Mouse (Mus musculus) stomach, embryonic 16.5 days (tissue): ENCODE data around the gene Wdr93. TPM values are rescaled to one million over a fixed set of nuclear protein-coding genes. Genes with fewer than 3 reads are reported as not detected.

Experiments
- ATAC-seq: fragments of 200-750 bp; cut with Nextera tagmentation; 2 replicates; pipeline ENCODE4 v1.8.0; 2017; ENCODE audit warnings: moderate number of reproducible peaks, moderate TSS enrichment; ENCODE audit not compliant: insufficient read depth, low FRiP score
- H3K27ac ChIP-seq: fragments of 300-500 bp; sonication (generic); 2 replicates; pipeline ENCODE4 v1.5.1; 2014; ENCODE audit warnings: low read length
- H3K27me3 ChIP-seq: fragments of 300-500 bp; sonication (generic); 2 replicates; pipeline ENCODE4 v1.6.1; 2014; ENCODE audit warnings: low read length, control low read depth, mixed read lengths; ENCODE audit not compliant: control insufficient read depth, insufficient read depth
- H3K36me3 ChIP-seq: fragments of 300-500 bp; sonication (generic); 2 replicates; pipeline ENCODE4 v1.6.1; 2014; ENCODE audit warnings: low read length; ENCODE audit not compliant: control insufficient read depth, insufficient read depth
- H3K4me1 ChIP-seq: fragments of 300-500 bp; sonication (generic); 2 replicates; pipeline ENCODE4 v1.6.1; 2014; ENCODE audit warnings: low read length, control low read depth, mixed read lengths; ENCODE audit not compliant: control insufficient read depth, insufficient read depth
- H3K4me2 ChIP-seq: fragments of 300-500 bp; sonication (generic); 2 replicates; pipeline ENCODE4 v1.6.1; 2014; ENCODE audit warnings: low read depth, low read length, mixed read lengths
- H3K4me3 ChIP-seq: fragments of 300-500 bp; sonication (generic); replicated peaks from 2 replicates; pipeline ENCODE4 v1.5.1; 2014; ENCODE audit warnings: mild to moderate bottlenecking, low read length
- H3K9ac ChIP-seq: fragments of 300-500 bp; sonication (generic); 2 replicates; pipeline ENCODE4 v1.6.1; 2014; ENCODE audit warnings: low read length
- H3K9me3 ChIP-seq: fragments of 300-500 bp; sonication (generic); replicated peaks from 2 replicates; pipeline ENCODE4 v1.6.1; 2016; ENCODE audit warnings: low read length, control low read depth; ENCODE audit not compliant: control insufficient read depth
- whole genome bisulfite sequencing: fragments of 180-500 bp; shearing (Covaris S2); extraction: QIAGEN DNeasy Blood & Tissue Kit; methylation state at CpG from one replicate; pipeline ENCODE4 v1.1.7; 2014; 5-methylcytosine and 5-hydroxymethylcytosine counted together
- polyA plus RNA-seq: library from polyadenylated mRNA; unstranded; fragments of >200 nt; fragmentation: Nextera tagmentation; extraction: Ambion mirVana; gene quantifications from 2 replicates; pipeline ENCODE4 v1.2.1, GENCODE M21; 2015

Gene Wdr93
- polyA plus RNA-seq, 1 experiment from 2014 or later: 0.25 TPM

DNA sequence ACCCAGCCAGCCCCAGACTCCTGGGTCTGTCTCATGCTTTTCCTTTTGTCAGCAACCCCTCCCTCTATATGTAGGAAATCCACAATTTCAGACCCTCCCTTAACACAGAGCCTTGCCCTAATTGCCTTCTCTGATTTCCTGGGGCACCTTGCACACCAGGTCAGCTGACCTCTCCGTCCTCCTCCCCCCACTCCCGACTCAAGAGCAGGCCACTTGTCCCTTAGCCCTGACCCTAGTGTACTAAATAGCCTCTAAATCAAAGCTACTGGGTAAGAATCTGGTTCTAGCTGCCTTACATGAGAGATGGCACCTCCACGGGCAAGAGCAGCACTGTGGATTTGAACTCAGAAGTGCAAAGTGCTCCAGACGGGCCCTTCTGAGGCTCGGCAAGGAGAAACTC lies 59.1 kb downstream of the Wdr93 start:
- no peak overlapping the region for H3K4me2 ChIP-seq
- no peak for ATAC-seq
- no peaks in the 10 kb centered on the region for H3K27me3 ChIP-seq
- H3K9me3 ChIP-seq: no peaks in the 10 kb centered on the region
- no peak overlapping the region for H3K4me3 ChIP-seq
- H3K36me3 ChIP-seq: no peaks in the 10 kb centered on the region
- H3K4me1 ChIP-seq: no peaks in the 10 kb centered on the region
- no peak overlapping the region for H3K27ac ChIP-seq
- no peak overlapping the region for H3K9ac ChIP-seq
- WGBS: 55% methylated on average over 5 of the region's 5 CpGs

- no peaks in the 10 kb centered on the region for H3K36me3 ChIP-seq
- WGBS: 34% methylated on average over 2 of the region's 2 CpGs
- 0 out of 2 replicates have a peak overlapping the region, but pooled peaks have one; percentile 24 for H3K27ac ChIP-seq
- H3K4me1 ChIP-seq: no peaks in the 10 kb centered on the region
- H3K4me3 ChIP-seq: no peak overlapping the region
- ATAC-seq: no peak
- no peak overlapping the region for H3K9ac ChIP-seq
- H3K9me3 ChIP-seq: no peaks in the 10 kb centered on the region
- no peaks in the 10 kb centered on the region for H3K27me3 ChIP-seq
- no peak overlapping the region for H3K4me2 ChIP-seq
Measured at GRCm38 (mm10) chr7:79803887-79804286, 60.9 kb downstream of the Wdr93 start.

DNA sequence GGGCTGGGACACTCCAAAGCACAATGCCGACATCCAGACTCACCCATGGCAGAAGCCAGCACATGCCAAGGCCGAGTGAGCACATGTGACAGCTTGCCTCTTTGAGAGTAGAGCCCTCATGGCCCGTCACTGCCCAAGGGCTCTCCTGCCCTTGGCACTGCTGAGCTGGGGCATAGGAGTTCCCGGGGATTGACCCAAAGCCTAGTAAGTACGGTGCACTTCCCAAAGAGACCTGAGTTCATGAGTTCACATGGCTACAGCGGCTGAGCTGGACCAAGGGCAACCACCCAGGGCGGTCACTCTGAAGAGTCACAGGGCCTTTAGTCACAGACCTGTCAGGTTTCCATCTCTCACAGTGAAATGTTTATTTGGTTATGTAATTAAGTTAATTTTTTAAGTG lies 65.6 kb downstream of the Wdr93 start:
- 76% methylated on average over 7 of the region's 7 CpGs for whole genome bisulfite sequencing
- H3K4me3 ChIP-seq: no peak overlapping the region
- no peak for ATAC-seq
- no peak overlapping the region for H3K4me2 ChIP-seq
- no peaks in the 10 kb centered on the region for H3K36me3 ChIP-seq
- H3K27ac ChIP-seq: no peak overlapping the region
- peaks cover 12% of the 10 kb centered on the region for H3K27me3 ChIP-seq
- no peaks in the 10 kb centered on the region for H3K9me3 ChIP-seq
- H3K9ac ChIP-seq: no peak overlapping the region
- peaks cover 7% of the 10 kb centered on the region; the same call in 1 of the 2 replicates for H3K4me1 ChIP-seq

DNA sequence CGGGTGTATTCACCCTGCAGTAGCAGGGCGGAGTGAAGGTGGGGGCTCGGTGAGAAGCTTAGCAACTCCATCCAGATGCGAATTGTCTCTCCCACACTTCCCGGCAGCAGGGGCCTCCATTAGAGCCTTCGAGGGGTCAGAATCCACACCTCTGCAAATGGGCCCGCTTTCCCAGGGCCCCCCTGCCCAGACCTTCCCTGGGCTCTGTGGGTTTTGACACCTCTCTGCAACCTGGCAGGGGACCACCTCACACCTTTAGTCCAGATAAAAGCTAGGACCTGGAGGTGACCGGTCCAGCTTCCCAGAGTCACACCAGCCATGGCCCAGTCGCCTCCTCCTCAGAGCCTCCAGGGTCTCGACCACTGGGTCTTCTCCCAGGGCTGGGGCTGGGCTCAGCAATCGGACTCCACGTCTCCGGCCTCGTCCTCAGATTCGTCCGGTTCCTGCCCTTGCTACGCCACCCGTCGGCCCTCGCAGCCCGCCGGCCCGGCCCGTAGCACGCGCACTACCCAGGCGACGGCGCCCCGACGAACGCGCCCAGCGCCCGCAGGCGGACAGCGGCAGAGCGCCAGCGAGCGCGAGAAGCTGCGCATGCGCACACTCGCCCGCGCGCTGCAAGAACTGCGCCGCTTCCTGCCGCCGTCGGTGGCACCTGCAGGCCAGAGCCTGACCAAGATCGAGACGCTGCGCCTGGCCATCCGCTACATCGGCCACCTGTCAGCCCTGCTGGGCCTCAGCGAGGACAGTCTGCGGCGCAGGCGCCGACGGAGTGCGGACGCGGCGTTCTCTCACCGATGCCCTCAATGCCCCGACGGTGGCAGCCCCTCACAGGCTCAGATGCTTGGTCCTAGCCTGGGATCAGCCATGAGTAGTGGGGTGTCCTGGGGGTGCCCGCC lies 67.9 kb downstream of the Wdr93 start, which contains the start of gene Mesp2:
Gene Mesp2 (plus strand): TSS at position 117 of the 896 bp plus-strand sequence.
- Histone ChIP-seq H3K27me3 (peaks cover 12% of the 10 kb centered on the region), H3K27ac (no peak within 1 kb of the TSS), H3K4me3 (peak within 1 kb of the TSS; percentile 33), H3K4me2 (peak within 1 kb of the TSS; percentile 61), H3K9ac (peak within 1 kb of the TSS; percentile 68), H3K36me3 (no peaks in the 10 kb centered on the region), H3K4me1 (peaks cover 7% of the 10 kb centered on the region; the same call in 1 of the 2 replicates), H3K9me3 (no peaks in the 10 kb centered on the region)
- peak; percentile 61 for ATAC-seq
- WGBS: 10% methylated on average over 71 of the region's 71 CpGs

GRCm38 (mm10) chr7:79813409-79813808 lies 70.4 kb downstream of the Wdr93 start:
- H3K27ac ChIP-seq: no peak overlapping the region

DNA sequence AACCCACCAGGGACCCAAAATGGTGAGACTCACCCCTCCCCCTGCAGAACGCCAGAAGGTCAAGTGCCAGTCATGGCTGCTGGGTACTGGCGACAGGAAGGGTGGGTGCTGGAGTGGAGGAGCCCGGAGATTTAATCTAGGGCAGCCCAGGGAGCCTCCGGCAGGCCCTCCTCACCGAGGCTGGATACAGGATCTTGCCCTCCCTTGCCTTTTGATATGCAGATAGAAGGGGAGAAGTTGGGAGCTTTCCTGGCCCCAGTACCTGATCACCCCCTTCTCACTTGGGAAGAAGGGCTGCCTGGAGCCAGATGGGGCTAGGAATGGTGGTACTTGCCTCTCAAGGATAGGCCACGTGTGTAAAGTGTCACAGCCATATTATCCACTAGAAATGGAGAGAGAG lies 75.4 kb downstream of the Wdr93 start:
- Histone ChIP-seq H3K36me3 (no peaks in the 10 kb centered on the region), H3K27ac (no peak overlapping the region), H3K4me3 (no peak overlapping the region), H3K9me3 (no peaks in the 10 kb centered on the region), H3K9ac (no peak overlapping the region), H3K4me1 (0 out of 2 replicates have a peak, but pooled peaks cover 2% of the 10 kb centered on the region), H3K4me2 (no peak overlapping the region), H3K27me3 (no peaks in the 10 kb centered on the region)
- WGBS: 9% methylated on average over 6 of the region's 6 CpGs
- no peak for ATAC-seq

More at GRCm38 (mm10) chr7:79813409-79813808, 70.4 kb downstream of the Wdr93 start:
- Histone ChIP-seq H3K4me2 (no peak overlapping the region), H3K9ac (no peak overlapping the region), H3K27me3 (peaks cover 12% of the 10 kb centered on the region), H3K36me3 (no peaks in the 10 kb centered on the region), H3K9me3 (no peaks in the 10 kb centered on the region), H3K4me3 (no peak overlapping the region), H3K4me1 (peaks cover 9% of the 10 kb centered on the region; the same call in 1 of the 2 replicates)
- no peak for ATAC-seq
- 58% methylated on average over 1 of the region's 1 CpGs for WGBS

DNA sequence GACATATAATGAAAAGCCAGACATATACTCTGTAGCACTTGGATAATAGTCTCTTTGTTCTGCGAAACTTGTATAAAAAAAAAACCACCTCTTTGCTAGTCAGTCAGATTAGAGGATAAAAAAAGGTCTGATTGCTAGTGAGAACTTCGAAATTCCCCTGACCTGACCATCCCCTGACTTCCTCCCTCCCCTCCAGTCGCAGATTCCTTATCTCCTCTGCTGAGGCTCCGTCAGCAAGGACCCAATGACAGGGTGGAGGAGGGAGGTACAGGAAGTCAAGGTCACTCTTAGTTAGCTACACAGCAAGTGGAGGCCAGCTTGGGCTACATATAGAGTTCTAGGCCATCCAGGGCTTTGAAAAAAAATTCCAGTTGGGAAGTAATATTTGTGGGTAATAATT lies 76.6 kb downstream of the Wdr93 start:
- no peaks in the 10 kb centered on the region for H3K9me3 ChIP-seq
- ATAC-seq: no peak; the same call in 1 of the 2 replicates
- 0 out of 2 replicates have a peak, but pooled peaks cover 2% of the 10 kb centered on the region for H3K4me1 ChIP-seq
- H3K9ac ChIP-seq: no peak overlapping the region
- no peak overlapping the region for H3K4me2 ChIP-seq
- no peaks in the 10 kb centered on the region for H3K36me3 ChIP-seq
- H3K27me3 ChIP-seq: no peaks in the 10 kb centered on the region
- 25% methylated on average over 4 of the region's 4 CpGs for WGBS
- H3K4me3 ChIP-seq: no peak overlapping the region
- no peak overlapping the region for H3K27ac ChIP-seq

- 53% methylated on average over 11 of the region's 11 CpGs for WGBS
- Histone ChIP-seq H3K27me3 (no peaks in the 10 kb centered on the region), H3K9me3 (no peaks in the 10 kb centered on the region), H3K4me1 (0 out of 2 replicates have a peak, but pooled peaks cover 2% of the 10 kb centered on the region), H3K9ac (no peak overlapping the region), H3K36me3 (no peaks in the 10 kb centered on the region), H3K27ac (no peak overlapping the region), H3K4me2 (no peak overlapping the region), H3K4me3 (no peak overlapping the region)
- ATAC-seq: no peak
Measured at GRCm38 (mm10) chr7:79819996-79820395, 77.0 kb downstream of the Wdr93 start.

- H3K4me3 ChIP-seq: no peak overlapping the region
- WGBS: 77% methylated on average over 12 of the region's 12 CpGs
- no peak overlapping the region for H3K27ac ChIP-seq
- no peaks in the 10 kb centered on the region for H3K27me3 ChIP-seq
- H3K9ac ChIP-seq: no peak overlapping the region
- H3K9me3 ChIP-seq: no peaks in the 10 kb centered on the region
- H3K36me3 ChIP-seq: 0 out of 2 replicates have a peak, but pooled peaks cover 3% of the 10 kb centered on the region
- no peak for ATAC-seq
- H3K4me2 ChIP-seq: no peak overlapping the region
- H3K4me1 ChIP-seq: 0 out of 2 replicates have a peak, but pooled peaks cover 2% of the 10 kb centered on the region
Measured at GRCm38 (mm10) chr7:79822092-79822695, 79.2 kb downstream of the Wdr93 start.
